Mouse (Mus musculus) thymus, adult 2 months (tissue): ENCODE results near the gene Scd2. TPM values are rescaled to one million over a fixed set of nuclear protein-coding genes. Genes with fewer than 3 reads are reported as not detected.
"Not testable (repeated sequence)": the region's sequence is repeated elsewhere in the genome, so short reads cannot be mapped to it uniquely, and the experiment has no call there.

Experiments used
- DNase-seq: peaks from one replicate; pipeline ENCODE4 v3.0.0; 2021
- H3K27ac ChIP-seq: fragments of 200-500 bp; 2 replicates; pipeline ENCODE4 v1.5.1; 2012; ENCODE audit warnings: low read length, control low read depth; ENCODE audit not compliant: control insufficient read depth, insufficient read depth
- H3K27me3 ChIP-seq: fragments of 200-500 bp; 2 replicates; pipeline ENCODE4 v1.6.1; 2012; ENCODE audit warnings: mild to moderate bottlenecking, low read length, moderate library complexity, mixed read lengths; ENCODE audit not compliant: control insufficient read depth, insufficient read depth
- H3K36me3 ChIP-seq: fragments of 200-500 bp; 2 replicates; pipeline ENCODE4 v1.6.1; 2012; ENCODE audit warnings: mild to moderate bottlenecking, low read length, moderate library complexity; ENCODE audit not compliant: control insufficient read depth, insufficient read depth
- H3K4me1 ChIP-seq: fragments of 200-500 bp; replicated peaks from 2 replicates; pipeline ENCODE4 v1.6.1; 2012; ENCODE audit warnings: low read length; ENCODE audit not compliant: control insufficient read depth, insufficient read depth
- H3K4me3 ChIP-seq: fragments of 200-500 bp; 2 replicates; pipeline ENCODE4 v1.5.1; 2012; ENCODE audit warnings: mild to moderate bottlenecking, low read length, control low read depth, moderate library complexity; ENCODE audit not compliant: control insufficient read depth, insufficient read depth
- CTCF ChIP-seq: fragments of 200-500 bp; IDR thresholded peaks from 2 replicates; pipeline ENCODE4 v1.5.1; 2012; ENCODE audit warnings: mild to moderate bottlenecking, control low read depth, low read length, moderate library complexity, borderline replicate concordance; ENCODE audit not compliant: control insufficient read depth, poor library complexity, insufficient read depth; ENCODE audit errors: extremely low read depth
- POLR2A ChIP-seq: fragments of 200-500 bp; IDR thresholded peaks from 2 replicates; pipeline ENCODE4 v1.6.1; 2012; ENCODE audit warnings: mild to moderate bottlenecking, low read length, control low read depth, moderate library complexity; ENCODE audit not compliant: control insufficient read depth, poor library complexity, insufficient read depth; ENCODE audit errors: extremely low read depth
- WGBS: fragments of 180-500 bp; shearing (Covaris S2); methylation state at CpG from one replicate; pipeline ENCODE4 v1.1.7; 2018; 5-methylcytosine and 5-hydroxymethylcytosine counted together
- polyA plus RNA-seq: library from polyadenylated mRNA; depleted of rRNA; stranded (reverse); fragments of >200 nt; gene quantifications from 2 replicates; pipeline ENCODE4 v1.2.3, GENCODE M21; 2012

The Scd2 gene
- polyA plus RNA-seq, 1 experiment: 261 TPM

- Histone ChIP-seq H3K4me3 (no peak overlapping the region), H3K4me1 (peaks cover 11% of the 10 kb centered on the region), H3K27ac (no peak overlapping the region), H3K27me3 (no peaks in the 10 kb centered on the region), H3K36me3 (no peaks in the 10 kb centered on the region)
- DNase-seq: no peak
- TF ChIP-seq CTCF (no peak), POLR2A (no peak)
- WGBS: 29% methylated on average over 5 of the region's 5 CpGs
Measured at GRCm38 (mm10) chr19:44317391-44317790, 23.9 kb downstream of the Scd2 start.

GRCm38 (mm10) chr19:44318545-44318944 lies 25.1 kb downstream of the Scd2 start:
- Histone ChIP-seq H3K36me3 (no peaks in the 10 kb centered on the region), H3K27ac (no peak overlapping the region), H3K27me3 (no peaks in the 10 kb centered on the region), H3K4me3 (no peak overlapping the region), H3K4me1 (peaks cover 11% of the 10 kb centered on the region)
- no peak for DNase-seq
- TF ChIP-seq POLR2A (no peak), CTCF (no peak)

GRCm38 (mm10) chr19:44320316-44320715 lies 26.8 kb downstream of the Scd2 start:
- no peaks in the 10 kb centered on the region for H3K27me3 ChIP-seq
- H3K27ac ChIP-seq: no peak overlapping the region
- WGBS: 97% methylated on average over 3 of the region's 3 CpGs
- TF ChIP-seq POLR2A: no peak
- no peak for TF ChIP-seq CTCF
- H3K4me3 ChIP-seq: no peak overlapping the region
- DNase-seq: no peak
- no peaks in the 10 kb centered on the region for H3K36me3 ChIP-seq
- H3K4me1 ChIP-seq: peaks cover 6% of the 10 kb centered on the region

- Histone ChIP-seq H3K27me3 (no peaks in the 10 kb centered on the region), H3K4me3 (no peak overlapping the region), H3K36me3 (no peaks in the 10 kb centered on the region), H3K4me1 (peaks cover 6% of the 10 kb centered on the region), H3K27ac (no peak overlapping the region)
- DNase-seq: no peak
- 84% methylated on average over 4 of the region's 4 CpGs for WGBS
- TF ChIP-seq CTCF (no peak), POLR2A (no peak)
Measured at GRCm38 (mm10) chr19:44321201-44321600, 27.7 kb downstream of the Scd2 start.

- Histone ChIP-seq H3K36me3 (no peaks in the 10 kb centered on the region), H3K27ac (no peak overlapping the region), H3K4me1 (peaks cover 6% of the 10 kb centered on the region), H3K27me3 (no peaks in the 10 kb centered on the region), H3K4me3 (no peak overlapping the region)
- 95% methylated on average over 2 of the region's 2 CpGs for WGBS
- DNase-seq: no peak
- TF ChIP-seq CTCF (no peak), POLR2A (no peak)
Measured at GRCm38 (mm10) chr19:44321631-44322030, 28.2 kb downstream of the Scd2 start.

GRCm38 (mm10) chr19:44329566-44329965 lies 36.1 kb downstream of the Scd2 start:
- no peaks in the 10 kb centered on the region for H3K36me3 ChIP-seq
- no peaks in the 10 kb centered on the region for H3K27me3 ChIP-seq
- no peaks in the 10 kb centered on the region for H3K4me1 ChIP-seq
- TF ChIP-seq POLR2A (no peak), CTCF (no peak)
- WGBS: 99% methylated on average over 2 of the region's 2 CpGs
- H3K4me3 ChIP-seq: no peak overlapping the region
- no peak for DNase-seq
- H3K27ac ChIP-seq: no peak overlapping the region

- H3K27ac ChIP-seq, H3K27me3 ChIP-seq, DNase-seq, H3K4me3 ChIP-seq, H3K4me1 ChIP-seq, H3K36me3 ChIP-seq: not testable (repeated sequence)
- WGBS: 98% methylated on average over 1 of the region's 1 CpGs
Measured at GRCm38 (mm10) chr19:44331128-44331527, 37.7 kb downstream of the Scd2 start.
